Mouse (Mus musculus): Measurements from ENCODE around the gene Wdr59. TPM values are rescaled to one million over a fixed set of nuclear protein-coding genes. Genes with fewer than 3 reads are reported as not detected.

Wdr59 gene
- polyA plus RNA-seq, 1 experiment from 2014 or later: 7.8 TPM

- Histone ChIP-seq H3K4me2 (replicated peaks) (no peak overlapping the region), H3K4me1 (peaks cover 12% of the 10 kb centered on the region; the same call in 1 of the 2 replicates), H3K9me3 (no peaks in the 10 kb centered on the region), H3K36me3 (no peaks in the 10 kb centered on the region), H3K27ac (no peak overlapping the region), H3K27me3 (no peaks in the 10 kb centered on the region), H3K9ac (no peak overlapping the region), H3K4me3 (no peak overlapping the region)
- ATAC-seq (ENCODE audit: insufficient number of reproducible peaks, insufficient read depth, low FRiP score, low TSS enrichment): no peak
- WGBS: 85% methylated on average over 4 of the region's 4 CpGs
Measured at GRCm38 (mm10) chr8:111561824-111562223, 39.9 kb upstream of the Wdr59 start.

- ATAC-seq (ENCODE audit: insufficient number of reproducible peaks, insufficient read depth, low FRiP score, low TSS enrichment): no peak
- Histone ChIP-seq H3K9me3 (no peaks in the 10 kb centered on the region), H3K4me1 (peaks cover 4% of the 10 kb centered on the region), H3K27me3 (no peaks in the 10 kb centered on the region), H3K27ac (no peak overlapping the region), H3K4me3 (no peak overlapping the region), H3K9ac (no peak overlapping the region), H3K36me3 (peaks cover 2% of the 10 kb centered on the region; the same call in 1 of the 2 replicates), H3K4me2 (replicated peaks) (no peak overlapping the region)
- 65% methylated on average over 8 of the region's 8 CpGs for WGBS
Measured at GRCm38 (mm10) chr8:111551511-111552130, 29.7 kb upstream of the Wdr59 start.

- Histone ChIP-seq H3K4me3 (no peak overlapping the region), H3K4me1 (peaks cover 1% of the 10 kb centered on the region), H3K9me3 (no peaks in the 10 kb centered on the region), H3K9ac (no peak overlapping the region), H3K36me3 (peaks cover 2% of the 10 kb centered on the region; the same call in 1 of the 2 replicates), H3K27me3 (no peaks in the 10 kb centered on the region), H3K4me2 (replicated peaks) (no peak overlapping the region), H3K27ac (peak overlapping the region; percentile 51)
- 64% methylated on average over 9 of the region's 9 CpGs for WGBS
- ATAC-seq (ENCODE audit: insufficient number of reproducible peaks, insufficient read depth, low FRiP score, low TSS enrichment): no peak
Measured at GRCm38 (mm10) chr8:111550002-111550870, 28.3 kb upstream of the Wdr59 start.

- H3K27ac ChIP-seq: no peak overlapping the region
- WGBS: 88% methylated on average over 6 of the region's 6 CpGs
- ATAC-seq (ENCODE audit: insufficient number of reproducible peaks, insufficient read depth, low FRiP score, low TSS enrichment): no peak
Measured at GRCm38 (mm10) chr8:111548201-111548600, 26.3 kb upstream of the Wdr59 start.

GRCm38 (mm10) chr8:111547144-111547543 is 25.3 kb upstream of the Wdr59 start:
- WGBS: 89% methylated on average over 3 of the region's 3 CpGs
- H3K36me3 ChIP-seq: peaks cover 2% of the 10 kb centered on the region
- no peaks in the 10 kb centered on the region; the same call in 1 of the 2 replicates for H3K4me1 ChIP-seq

More at GRCm38 (mm10) chr8:111548201-111548600, 26.3 kb upstream of the Wdr59 start:
- Histone ChIP-seq H3K4me1 (no peaks in the 10 kb centered on the region; the same call in 1 of the 2 replicates), H3K4me3 (no peak overlapping the region), H3K9ac (no peak overlapping the region), H3K4me2 (replicated peaks) (no peak overlapping the region), H3K27me3 (no peaks in the 10 kb centered on the region), H3K9me3 (0 out of 2 replicates have a peak, but pooled peaks cover 3% of the 10 kb centered on the region), H3K36me3 (peaks cover 2% of the 10 kb centered on the region)

GRCm38 (mm10) chr8:111545406-111546156 is 23.7 kb upstream of the Wdr59 start:
- ATAC-seq (ENCODE audit: insufficient number of reproducible peaks, insufficient read depth, low FRiP score, low TSS enrichment): no peak
- Histone ChIP-seq H3K27me3 (no peaks in the 10 kb centered on the region), H3K9me3 (0 out of 2 replicates have a peak, but pooled peaks cover 3% of the 10 kb centered on the region), H3K4me1 (peaks cover 9% of the 10 kb centered on the region; the same call in 1 of the 2 replicates), H3K27ac (no peak overlapping the region), H3K36me3 (peaks cover 2% of the 10 kb centered on the region), H3K4me3 (no peak overlapping the region), H3K4me2 (replicated peaks) (no peak overlapping the region), H3K9ac (no peak overlapping the region)
- 87% methylated on average over 8 of the region's 8 CpGs for WGBS

More at GRCm38 (mm10) chr8:111547144-111547543, 25.3 kb upstream of the Wdr59 start:
- H3K4me2 ChIP-seq (replicated peaks): no peak overlapping the region
- 0 out of 2 replicates have a peak, but pooled peaks cover 3% of the 10 kb centered on the region for H3K9me3 ChIP-seq
- no peak overlapping the region for H3K27ac ChIP-seq
- no peak overlapping the region for H3K9ac ChIP-seq
- no peak for ATAC-seq (ENCODE audit: insufficient number of reproducible peaks, insufficient read depth, low FRiP score, low TSS enrichment)
- no peaks in the 10 kb centered on the region for H3K27me3 ChIP-seq
- no peak overlapping the region for H3K4me3 ChIP-seq

GRCm38 (mm10) chr8:111543712-111544380 is 22.0 kb upstream of the Wdr59 start:
- no peak for ATAC-seq (ENCODE audit: insufficient number of reproducible peaks, insufficient read depth, low FRiP score, low TSS enrichment)
- no peak overlapping the region for H3K27ac ChIP-seq
- 89% methylated on average over 9 of the region's 9 CpGs for WGBS
- no peak overlapping the region for H3K4me3 ChIP-seq
- 0 out of 2 replicates have a peak, but pooled peaks cover 3% of the 10 kb centered on the region for H3K9me3 ChIP-seq
- H3K27me3 ChIP-seq: no peaks in the 10 kb centered on the region
- H3K9ac ChIP-seq: no peak overlapping the region
- peaks cover 2% of the 10 kb centered on the region for H3K36me3 ChIP-seq
- peaks cover 24% of the 10 kb centered on the region for H3K4me1 ChIP-seq
- H3K4me2 ChIP-seq (replicated peaks): no peak overlapping the region

- Histone ChIP-seq H3K4me1 (peaks cover 31% of the 10 kb centered on the region), H3K9ac (0 out of 2 replicates have a peak overlapping the region, but pooled peaks have one; percentile 34), H3K9me3 (0 out of 2 replicates have a peak, but pooled peaks cover 3% of the 10 kb centered on the region), H3K36me3 (no peaks in the 10 kb centered on the region; the same call in 1 of the 2 replicates), H3K4me2 (replicated peaks) (peak overlapping the region; percentile 65), H3K27me3 (no peaks in the 10 kb centered on the region), H3K27ac (no peak overlapping the region), H3K4me3 (peak overlapping the region; percentile 19; the same call in 1 of the 2 replicates)
- WGBS: 62% methylated on average over 10 of the region's 10 CpGs
- no peak for ATAC-seq (ENCODE audit: insufficient number of reproducible peaks, insufficient read depth, low FRiP score, low TSS enrichment)
Measured at GRCm38 (mm10) chr8:111539422-111540076, 17.7 kb upstream of the Wdr59 start.

- Histone ChIP-seq H3K4me3 (peak overlapping the region; percentile 91), H3K27me3 (no peaks in the 10 kb centered on the region), H3K4me2 (replicated peaks) (peak overlapping the region; percentile 65), H3K27ac (no peak overlapping the region), H3K9me3 (no peaks in the 10 kb centered on the region), H3K36me3 (no peaks in the 10 kb centered on the region), H3K4me1 (peaks cover 31% of the 10 kb centered on the region), H3K9ac (peak overlapping the region; percentile 98)
- WGBS: 10% methylated on average over 2 of the region's 2 CpGs
- ATAC-seq (ENCODE audit: insufficient number of reproducible peaks, insufficient read depth, low FRiP score, low TSS enrichment): no peak
Measured at GRCm38 (mm10) chr8:111538194-111538593, 16.3 kb upstream of the Wdr59 start.

- Histone ChIP-seq H3K9me3 (no peaks in the 10 kb centered on the region), H3K36me3 (no peaks in the 10 kb centered on the region), H3K4me3 (peak overlapping the region; percentile 91), H3K4me1 (peaks cover 31% of the 10 kb centered on the region), H3K27me3 (no peaks in the 10 kb centered on the region), H3K27ac (0 out of 2 replicates have a peak overlapping the region, but pooled peaks have one; percentile 30), H3K4me2 (replicated peaks) (peak overlapping the region; percentile 65), H3K9ac (peak overlapping the region; percentile 98)
- WGBS: 7% methylated on average over 8 of the region's 8 CpGs
- ATAC-seq (ENCODE audit: insufficient number of reproducible peaks, insufficient read depth, low FRiP score, low TSS enrichment): peak; percentile 11; the same call in 1 of the 2 replicates
Measured at GRCm38 (mm10) chr8:111537765-111538158, 15.9 kb upstream of the Wdr59 start.
